8 mouse cellular contexts compared by ENCODE assay signal in genomic region chr13:95281740-95282673, GRCm38 (mm10). TPM values are rescaled to one million over a fixed set of nuclear protein-coding genes. Genes with fewer than 3 reads are reported as not detected.
A peak's percentile ranks its signal among the peaks of the same experiment; 100 is the strongest.
DNase-seq lines count a peak whose midpoint lies in the region; ATAC-seq lines count a peak whose summit lies in the region.

No protein-coding gene starts in this region.

- no peaks in the 10 kb centered on the region for H3K36me3 ChIP-seq in limb, embryonic 12.5 days
- H3K36me3 ChIP-seq in midbrain, embryonic 15.5 days (replicated peaks) = no peaks in the 10 kb centered on the region

- peak; percentile 77 for ATAC-seq in limb, embryonic 12.5 days (ENCODE audit: insufficient number of reproducible peaks, insufficient read depth, low FRiP score, low TSS enrichment, low read depth)
- ATAC-seq in midbrain, embryonic 15.5 days (replicated peaks) = no peak

- H3K27me3 ChIP-seq in limb, embryonic 12.5 days = no peaks in the 10 kb centered on the region
- H3K27me3 ChIP-seq in midbrain, embryonic 15.5 days (replicated peaks) = no peaks in the 10 kb centered on the region

- H3K9ac ChIP-seq in limb, embryonic 12.5 days (replicated peaks) = no peak overlapping the region
- no peak overlapping the region for H3K9ac ChIP-seq in midbrain, embryonic 15.5 days

- WGBS in limb, embryonic 12.5 days = 23% methylated on average over 6 of the region's 7 CpGs
- WGBS in midbrain, embryonic 15.5 days = 39% methylated on average over 6 of the region's 7 CpGs

- no peak overlapping the region for H3K4me2 ChIP-seq in limb, embryonic 12.5 days
- no peak overlapping the region for H3K4me2 ChIP-seq in midbrain, embryonic 15.5 days

- peak; percentile 93 for DNase-seq in heart, adult 11 months
- DNase-seq in heart, adult 8-10 months (ENCODE audit: low spot score) = no peak
- peak; percentile 37 for DNase-seq in NIH3T3 (ENCODE audit: low read depth)
- DNase-seq in forelimb bud, embryonic 11.5 days (ENCODE audit: low read depth, low spot score) = peak; percentile 47
- DNase-seq in right cerebral cortex, adult 18-20 months = no peak
- DNase-seq in left cerebral cortex, adult 18-20 months (ENCODE audit: low spot score in 2 of 2) = no peak

- H3K27ac ChIP-seq in limb, embryonic 12.5 days = peak overlapping the region; percentile 84
- H3K27ac ChIP-seq in midbrain, embryonic 15.5 days = no peak overlapping the region

- H3K9me3 ChIP-seq in limb, embryonic 12.5 days = no peaks in the 10 kb centered on the region
- no peaks in the 10 kb centered on the region for H3K9me3 ChIP-seq in midbrain, embryonic 15.5 days

- H3K4me1 ChIP-seq in limb, embryonic 12.5 days (replicated peaks) = peaks cover 23% of the 10 kb centered on the region
- no peaks in the 10 kb centered on the region for H3K4me1 ChIP-seq in midbrain, embryonic 15.5 days

- no peak overlapping the region for H3K4me3 ChIP-seq in limb, embryonic 12.5 days (replicated peaks)
- no peak overlapping the region for H3K4me3 ChIP-seq in midbrain, embryonic 15.5 days

RNA-seq across cellular contexts. Expression of gene Pde8b, which starts 31.9 kb away (rescaled TPM):
- total RNA-seq in heart, adult 8-10 months (2022) = 1 to 10 TPM; 2.5 to 5.2 (median 3.2) TPM
- polyA plus RNA-seq in limb, embryonic 12.5 days (2016; fragmentation: Nextera tagmentation; extraction: Ambion mirVana) = 3.4 and 4.8 TPM in 2 replicates
- 100 to 1,000 TPM; 137 to 147 TPM for total RNA-seq in left cerebral cortex, adult 18-20 months (2021)
- 6.9 and 7.0 TPM in 2 replicates for polyA plus RNA-seq in midbrain, embryonic 15.5 days (2015; fragmentation: Nextera tagmentation; extraction: Ambion mirVana)

RNA-seq across cellular contexts. Expression of gene Zbed3, which starts 41.4 kb away (rescaled TPM):
- 10 to 100 TPM; 11.7 to 16.0 (median 14.4) TPM for total RNA-seq in heart, adult 8-10 months (2022)
- 103 and 105 TPM in 2 replicates for polyA plus RNA-seq in limb, embryonic 12.5 days (2016; fragmentation: Nextera tagmentation; extraction: Ambion mirVana)
- total RNA-seq in left cerebral cortex, adult 18-20 months (2021) = 10 to 100 TPM; 12.7 to 14.5 TPM
- 38.5 and 38.9 TPM in 2 replicates for polyA plus RNA-seq in midbrain, embryonic 15.5 days (2015; fragmentation: Nextera tagmentation; extraction: Ambion mirVana)

Comparison
In these comparisons a context has a peak if more than half of its experiments do, and no peak if none do; other contexts are left out.
1. DNase-seq: peak in heart, adult 11 months (single experiment), NIH3T3 (single experiment) and forelimb bud, embryonic 11.5 days (single experiment); none in heart, adult 8-10 months (single experiment), right cerebral cortex, adult 18-20 months (single experiment) and left cerebral cortex, adult 18-20 months (0 of 2).
2. RNA of gene Pde8b, which starts 31.9 kb away (total RNA-seq): 137 to 147 TPM in left cerebral cortex, adult 18-20 months; 2.5 to 5.2 TPM in heart, adult 8-10 months; every median in the first group is over 10 times any median in the second.